Mouse (Mus musculus) midbrain, postnatal 0 days (tissue): ENCODE results near the gene Ddx19a. TPM values are rescaled to one million over a fixed set of nuclear protein-coding genes. Genes with fewer than 3 reads are reported as not detected.
A peak's percentile ranks its signal among the peaks of the same experiment; 100 is the strongest.
"Not testable (repeated sequence)": the region's sequence is repeated elsewhere in the genome, so short reads cannot be mapped to it uniquely, and the experiment has no call there.

Source experiments
- ATAC-seq: fragments of 200-750 bp; cut with Nextera tagmentation; 2 replicates; pipeline ENCODE4 v1.8.0; 2017; ENCODE audit warnings: moderate number of reproducible peaks, mild to moderate bottlenecking, moderate TSS enrichment, moderate library complexity; ENCODE audit not compliant: low FRiP score
- DNase-seq: peaks from one replicate; pipeline ENCODE4 v3.0.0-alpha.2; 2015; ENCODE audit warnings: low spot score
- H3K27ac ChIP-seq: fragments of 300-500 bp; sonication (generic); 2 replicates; pipeline ENCODE4 v1.5.1; 2014; ENCODE audit warnings: low read depth, mild to moderate bottlenecking, low read length, mixed read lengths
- H3K27me3 ChIP-seq: fragments of 300-500 bp; sonication (generic); 2 replicates; pipeline ENCODE4 v1.6.1; 2014; ENCODE audit warnings: low read length, control low read depth, mixed read lengths; ENCODE audit not compliant: insufficient read depth
- H3K36me3 ChIP-seq: fragments of 300-500 bp; sonication (generic); 2 replicates; pipeline ENCODE4 v1.6.1; 2014; ENCODE audit warnings: low read length, control low read depth, mixed read lengths; ENCODE audit not compliant: insufficient read depth
- H3K4me1 ChIP-seq: fragments of 300-500 bp; sonication (generic); 2 replicates; pipeline ENCODE4 v1.6.1; 2014; ENCODE audit warnings: mild to moderate bottlenecking, control low read depth, antibody characterized with exemption, low read length, mixed read lengths; ENCODE audit not compliant: insufficient read depth
- H3K4me2 ChIP-seq: fragments of 300-500 bp; sonication (generic); 2 replicates; pipeline ENCODE4 v1.6.1; 2014; ENCODE audit warnings: low read depth, mild to moderate bottlenecking, low read length, mixed read lengths; ENCODE audit not compliant: poor library complexity, severe bottlenecking
- H3K4me3 ChIP-seq: fragments of 300-500 bp; sonication (generic); 2 replicates; pipeline ENCODE4 v1.5.1; 2014; ENCODE audit warnings: low read depth, mild to moderate bottlenecking, low read length, moderate library complexity
- H3K9ac ChIP-seq: fragments of 300-500 bp; sonication (generic); replicated peaks from 2 replicates; pipeline ENCODE4 v1.6.1; 2014; ENCODE audit warnings: mild to moderate bottlenecking, low read length, moderate library complexity, mixed read lengths; ENCODE audit not compliant: poor library complexity, severe bottlenecking
- H3K9me3 ChIP-seq: fragments of 300-500 bp; sonication (generic); 2 replicates; pipeline ENCODE4 v1.6.1; 2016; ENCODE audit warnings: low read length, control low read depth
- CTCF ChIP-seq: IDR thresholded peaks from 2 replicates; pipeline ENCODE4 v1.5.1; 2016; ENCODE audit warnings: antibody characterized with exemption, mild to moderate bottlenecking
- WGBS: fragments of 180-500 bp; shearing (Covaris S2); extraction: QIAGEN DNeasy Blood & Tissue Kit; methylation state at CpG from one replicate; pipeline ENCODE4 v1.1.7; 2014; 5-methylcytosine and 5-hydroxymethylcytosine counted together
- polyA plus RNA-seq: library from polyadenylated mRNA; unstranded; fragments of >200 nt; fragmentation: Nextera tagmentation; extraction: Ambion mirVana; gene quantifications from 2 replicates; pipeline ENCODE4 v1.2.1, GENCODE M21; 2015
- total RNA-seq: library from RNA; depleted of rRNA; stranded (reverse); fragments of >200 nt; gene quantifications from 2 replicates; pipeline ENCODE4 v1.2.3, GENCODE M21; 2014

The Ddx19a gene
- total and polyA plus RNA-seq, 2 experiments from 2014 or later = 13.4 to 31.6 TPM

DNA sequence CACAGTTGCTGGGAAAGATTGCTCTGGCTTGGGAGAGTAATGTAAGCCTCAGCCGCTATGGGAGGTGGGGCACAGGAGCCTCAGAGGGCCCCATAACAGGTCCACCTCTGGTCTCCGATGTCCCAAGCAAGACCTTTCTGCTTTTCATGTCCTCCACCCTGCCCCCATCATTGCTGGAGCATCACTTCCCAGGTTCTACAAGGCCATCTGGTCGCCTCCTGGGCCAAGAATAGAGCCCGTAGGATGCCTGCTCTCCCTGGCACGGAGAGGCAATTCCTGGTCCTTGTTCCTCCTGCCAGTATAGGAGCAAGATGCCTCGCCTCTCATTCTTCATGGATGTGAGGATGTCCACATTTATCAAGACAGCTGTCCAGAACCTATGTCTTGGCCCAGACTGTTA, 37.7 kb downstream of the Ddx19a start:
- H3K9me3 ChIP-seq = no peaks in the 10 kb centered on the region
- ATAC-seq = no peak
- no peak for DNase-seq
- H3K4me3 ChIP-seq = no peak overlapping the region
- H3K36me3 ChIP-seq = peaks cover 38% of the 10 kb centered on the region
- H3K4me1 ChIP-seq = no peaks in the 10 kb centered on the region
- 95% methylated on average over 6 of the region's 6 CpGs for WGBS
- no peaks in the 10 kb centered on the region for H3K27me3 ChIP-seq
- H3K9ac ChIP-seq = no peak overlapping the region
- H3K27ac ChIP-seq = no peak overlapping the region
- H3K4me2 ChIP-seq = no peak overlapping the region
- no peak for TF ChIP-seq CTCF

DNA sequence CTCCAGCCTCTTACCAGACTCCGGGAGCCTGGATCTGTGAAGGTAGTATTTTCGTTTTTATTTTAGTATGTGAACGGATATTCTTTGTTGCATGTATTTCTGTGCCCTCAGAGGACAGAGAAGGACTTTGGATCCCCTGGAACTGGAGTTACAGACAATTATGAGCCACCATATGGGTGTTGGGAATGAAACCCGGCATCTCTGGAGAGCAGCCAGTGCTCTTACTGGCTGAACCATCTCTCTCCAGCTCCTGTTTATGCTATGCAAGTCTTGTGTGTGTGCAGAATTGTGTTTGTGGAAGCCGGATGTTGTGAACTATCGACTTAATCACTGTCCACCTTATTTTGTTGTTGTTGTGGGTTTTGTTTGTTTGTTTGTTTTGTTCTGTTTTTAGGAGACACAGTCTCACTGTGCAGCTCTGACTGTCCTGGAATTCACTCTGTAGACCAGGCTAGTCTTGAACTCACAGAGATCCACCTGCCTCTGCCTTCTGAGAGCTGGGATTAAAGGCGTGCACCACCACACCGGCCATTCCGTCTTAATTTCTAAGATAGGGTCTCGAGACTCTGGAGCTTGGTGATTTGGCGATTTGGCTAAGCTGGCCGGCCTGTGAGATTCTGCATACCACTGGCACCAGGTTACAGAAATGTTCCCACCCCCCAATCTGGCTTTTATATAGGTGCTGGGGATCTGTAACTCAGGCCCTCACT, 38.4 kb downstream of the Ddx19a start:
- DNase-seq (no peak), ATAC-seq (no peak)
- H3K4me2 ChIP-seq = no peak overlapping the region
- H3K9ac ChIP-seq = no peak overlapping the region
- no peak overlapping the region for H3K4me3 ChIP-seq
- no peaks in the 10 kb centered on the region for H3K9me3 ChIP-seq
- TF ChIP-seq CTCF = no peak
- no peak overlapping the region for H3K27ac ChIP-seq
- H3K27me3 ChIP-seq = no peaks in the 10 kb centered on the region
- no peaks in the 10 kb centered on the region for H3K4me1 ChIP-seq
- WGBS = 94% methylated on average over 12 of the region's 12 CpGs
- peaks cover 38% of the 10 kb centered on the region for H3K36me3 ChIP-seq

DNA sequence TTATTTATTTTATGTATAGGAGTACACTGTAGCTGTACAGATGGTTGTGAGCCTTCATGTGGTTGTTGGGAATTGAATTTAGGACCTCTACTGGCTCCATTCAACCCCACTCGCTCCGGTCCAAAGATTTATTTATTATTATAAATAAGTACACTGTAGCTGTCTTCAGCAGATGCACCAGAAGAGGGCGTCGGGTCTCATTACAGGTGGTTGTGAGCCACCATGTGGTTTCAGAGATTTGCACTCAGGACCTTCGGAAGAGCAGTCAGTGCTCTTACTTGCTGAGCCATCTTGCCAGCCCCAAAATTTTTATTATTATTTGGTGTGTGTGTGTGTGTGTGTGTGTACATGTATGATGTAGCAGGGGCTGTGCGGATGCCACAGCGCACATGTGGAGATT, 39.0 kb downstream of the Ddx19a start:
- not testable (repeated sequence) for DNase-seq, H3K4me1 ChIP-seq, ATAC-seq, H3K4me3 ChIP-seq, H3K9ac ChIP-seq, H3K4me2 ChIP-seq, H3K27ac ChIP-seq, H3K9me3 ChIP-seq, H3K27me3 ChIP-seq
- 91% methylated on average over 7 of the region's 7 CpGs for WGBS
- H3K36me3 ChIP-seq = peaks cover 38% of the 10 kb centered on the region

DNA sequence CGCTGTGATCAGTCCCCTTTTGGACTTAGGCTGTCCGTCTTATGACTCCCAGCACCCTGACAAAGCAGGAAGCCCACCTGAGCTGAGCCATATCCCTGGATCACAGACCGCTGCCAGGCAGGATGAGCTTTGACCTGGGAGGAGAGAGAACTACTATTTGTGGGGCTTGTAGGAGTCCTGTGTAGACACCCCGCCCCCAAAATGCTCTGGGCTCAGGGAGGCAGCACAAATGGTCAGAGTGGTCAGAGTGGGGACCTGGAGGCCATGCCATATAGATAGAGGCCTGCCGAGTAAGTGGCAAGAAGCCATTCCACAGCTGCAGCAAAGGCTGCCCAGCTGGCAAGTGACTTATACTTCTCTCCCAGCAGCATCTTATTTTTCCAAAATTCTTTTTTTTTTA, 39.5 kb downstream of the Ddx19a start:
- WGBS = 92% methylated on average over 5 of the region's 5 CpGs

DNA sequence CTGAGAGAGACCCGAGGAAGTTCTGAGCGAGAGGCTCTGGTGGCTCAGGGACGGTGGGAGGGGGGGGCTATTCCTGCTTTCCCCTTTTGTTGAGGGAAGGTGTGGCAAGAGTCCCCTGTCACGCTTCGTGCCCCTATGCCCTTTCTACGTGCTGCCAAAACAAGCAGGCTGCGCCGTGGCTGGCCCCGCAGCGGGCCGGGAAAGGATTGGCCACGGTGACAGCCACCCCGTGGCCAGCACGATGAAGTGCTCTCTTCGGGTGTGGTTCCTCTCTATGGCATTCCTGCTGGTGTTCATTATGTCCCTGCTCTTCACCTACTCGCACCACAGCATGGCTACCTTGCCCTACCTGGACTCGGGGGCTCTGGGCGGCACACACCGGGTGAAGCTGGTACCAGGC, 40.1 kb downstream of the Ddx19a start:
- ATAC-seq (no peak), DNase-seq (no peak)
- 91% methylated on average over 19 of the region's 19 CpGs for WGBS
- Histone ChIP-seq H3K27ac (no peak overlapping the region), H3K4me3 (no peak overlapping the region), H3K36me3 (peaks cover 37% of the 10 kb centered on the region), H3K27me3 (no peaks in the 10 kb centered on the region), H3K9ac (no peak overlapping the region), H3K4me2 (no peak overlapping the region), H3K4me1 (no peaks in the 10 kb centered on the region), H3K9me3 (no peaks in the 10 kb centered on the region)
- no peak for TF ChIP-seq CTCF

More for the DNA sequence above, 39.5 kb downstream of the Ddx19a start:
- TF ChIP-seq CTCF = no peak
- peaks cover 38% of the 10 kb centered on the region for H3K36me3 ChIP-seq
- ATAC-seq (no peak), DNase-seq (no peak)
- no peak overlapping the region for H3K27ac ChIP-seq
- H3K27me3 ChIP-seq = no peaks in the 10 kb centered on the region
- H3K4me1 ChIP-seq = no peaks in the 10 kb centered on the region
- no peak overlapping the region for H3K4me3 ChIP-seq
- H3K9ac ChIP-seq = no peak overlapping the region
- no peak overlapping the region for H3K4me2 ChIP-seq
- no peaks in the 10 kb centered on the region for H3K9me3 ChIP-seq

DNA sequence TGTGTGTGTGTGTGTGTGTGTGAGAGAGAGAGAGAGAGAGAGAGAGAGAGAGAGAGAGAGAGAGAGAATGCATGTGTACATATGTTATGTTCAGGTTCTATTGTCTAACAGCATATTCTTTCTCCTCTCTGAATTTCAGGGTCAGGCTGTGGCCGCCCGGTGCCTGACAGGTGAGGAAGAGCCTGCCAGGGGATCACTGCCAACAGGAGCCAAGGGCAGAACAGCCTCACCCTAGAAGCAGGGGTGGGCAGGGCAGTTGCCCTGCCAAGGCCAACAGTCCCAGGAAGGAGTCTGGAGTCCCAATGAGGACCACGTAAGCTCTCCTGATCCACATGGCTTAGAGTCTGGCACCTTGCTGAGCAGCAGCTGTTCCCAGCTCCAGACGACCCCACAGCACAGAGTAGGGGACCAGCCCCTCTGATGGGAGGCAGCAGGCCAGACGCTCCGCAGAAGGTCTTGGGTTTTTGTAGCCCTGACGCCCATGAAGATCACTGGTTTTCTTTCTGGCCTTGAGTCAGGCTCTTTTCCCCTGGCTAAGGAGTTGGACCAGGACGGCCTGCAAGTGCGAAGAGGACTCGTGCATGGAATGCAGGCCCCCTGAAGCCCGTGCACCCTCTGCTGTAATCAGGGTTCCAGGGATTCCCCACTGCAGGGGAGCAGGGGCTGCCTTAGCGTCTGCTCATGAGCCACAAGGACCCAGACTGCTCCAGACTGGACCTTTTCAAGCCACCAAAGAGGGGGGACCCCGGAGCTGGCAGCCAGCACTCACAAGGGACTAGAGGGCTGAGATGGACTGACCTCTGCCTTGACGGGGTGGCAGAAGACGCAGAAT, 40.8 kb downstream of the Ddx19a start:
- Histone ChIP-seq H3K9ac (no peak overlapping the region), H3K27ac (no peak overlapping the region), H3K36me3 (peaks cover 31% of the 10 kb centered on the region), H3K27me3 (no peaks in the 10 kb centered on the region), H3K9me3 (no peaks in the 10 kb centered on the region), H3K4me3 (no peak overlapping the region), H3K4me1 (no peaks in the 10 kb centered on the region), H3K4me2 (no peak overlapping the region)
- 83% methylated on average over 15 of the region's 15 CpGs for WGBS
- TF ChIP-seq CTCF = no peak
- ATAC-seq = no peak
- DNase-seq = peak; percentile 60
